Mouse (Mus musculus) frontal cortex, postnatal 25 days (tissue): ENCODE measurements around the gene Zdbf2.
"Not testable (repeated sequence)": the region's sequence is repeated elsewhere in the genome, so short reads cannot be mapped to it uniquely, and the experiment has no call there.

Experiments used
- DNase-seq, 2 experiments: peaks; one replicate each; pipeline ENCODE4 v3.0.0; 2022; ENCODE audit warnings: low spot score in 2 of 2

Gene Zdbf2

GRCm38 (mm10) chr1:63263671-63264070, 9.4 kb upstream of the Zdbf2 start:
- no peak for DNase-seq

DNA sequence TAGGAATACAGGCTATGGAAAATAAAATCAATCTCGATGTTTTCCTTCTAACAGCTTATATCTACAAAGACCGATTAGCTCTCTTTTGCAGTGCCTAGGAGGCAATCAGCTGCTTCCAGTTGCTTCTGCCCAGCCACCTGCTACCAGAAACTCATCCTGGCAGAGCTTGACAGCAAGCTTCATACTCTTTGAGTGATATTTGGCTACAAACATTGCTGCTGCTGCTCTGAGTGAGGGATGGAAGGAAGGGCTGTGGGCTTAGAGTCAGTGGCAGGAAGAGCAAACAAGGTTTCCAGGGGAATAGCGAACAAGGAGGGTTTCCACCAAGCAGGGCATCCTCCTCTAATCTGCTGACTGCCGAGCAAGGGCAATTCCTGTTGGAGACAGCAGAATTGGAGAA, 7.6 kb upstream of the Zdbf2 start:
- no peak for DNase-seq

DNA sequence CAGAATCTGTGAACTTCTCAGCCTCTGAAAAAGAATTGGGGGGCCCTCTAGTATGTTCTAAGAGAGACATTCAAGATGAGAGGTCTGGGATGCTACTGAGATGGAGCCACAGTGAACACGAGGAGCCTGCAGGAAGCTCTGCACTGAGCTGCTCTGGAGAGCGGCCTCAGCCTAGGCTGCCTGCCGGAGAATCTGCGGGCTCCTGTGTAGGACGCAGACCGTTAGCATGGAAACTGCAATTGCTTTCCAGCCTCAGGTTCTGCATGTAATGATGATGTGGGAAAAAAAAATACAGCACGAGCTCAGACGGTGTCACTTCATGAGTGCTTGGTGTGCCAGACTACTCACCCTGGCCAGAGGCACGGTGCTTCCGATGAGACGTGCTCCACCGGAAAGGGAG, 6.9 kb upstream of the Zdbf2 start:
- no peak for DNase-seq

- DNase-seq = no peak
Measured at GRCm38 (mm10) chr1:63266716-63267115, 6.3 kb upstream of the Zdbf2 start.

DNA sequence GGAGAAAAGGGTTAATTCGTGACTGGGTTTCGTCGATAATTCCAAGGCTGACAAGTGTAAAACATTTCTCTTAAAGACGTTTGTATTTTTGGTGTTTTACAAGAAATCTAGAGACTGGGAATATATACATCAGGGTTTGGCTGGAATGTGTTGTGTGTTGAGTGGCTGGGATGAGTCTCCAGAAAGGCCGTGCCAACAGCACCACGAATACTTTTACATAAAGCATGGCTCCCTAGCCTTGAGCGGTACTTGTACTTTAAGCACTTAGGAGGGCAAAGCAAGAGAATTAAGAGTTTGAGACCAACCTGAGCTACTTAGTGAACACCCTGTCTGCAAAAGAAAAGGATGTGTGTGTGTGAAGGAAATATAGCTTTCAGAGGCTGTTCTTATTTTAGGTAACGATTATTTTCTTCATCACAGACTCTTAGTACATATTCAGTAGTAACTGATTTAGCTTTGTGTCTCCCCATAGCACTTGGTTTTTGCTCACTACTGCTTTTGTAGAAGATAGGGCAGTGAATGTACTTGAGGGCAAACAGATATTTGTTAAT, 865 bp upstream of the Zdbf2 start:
- DNase-seq = no peak

DNA sequence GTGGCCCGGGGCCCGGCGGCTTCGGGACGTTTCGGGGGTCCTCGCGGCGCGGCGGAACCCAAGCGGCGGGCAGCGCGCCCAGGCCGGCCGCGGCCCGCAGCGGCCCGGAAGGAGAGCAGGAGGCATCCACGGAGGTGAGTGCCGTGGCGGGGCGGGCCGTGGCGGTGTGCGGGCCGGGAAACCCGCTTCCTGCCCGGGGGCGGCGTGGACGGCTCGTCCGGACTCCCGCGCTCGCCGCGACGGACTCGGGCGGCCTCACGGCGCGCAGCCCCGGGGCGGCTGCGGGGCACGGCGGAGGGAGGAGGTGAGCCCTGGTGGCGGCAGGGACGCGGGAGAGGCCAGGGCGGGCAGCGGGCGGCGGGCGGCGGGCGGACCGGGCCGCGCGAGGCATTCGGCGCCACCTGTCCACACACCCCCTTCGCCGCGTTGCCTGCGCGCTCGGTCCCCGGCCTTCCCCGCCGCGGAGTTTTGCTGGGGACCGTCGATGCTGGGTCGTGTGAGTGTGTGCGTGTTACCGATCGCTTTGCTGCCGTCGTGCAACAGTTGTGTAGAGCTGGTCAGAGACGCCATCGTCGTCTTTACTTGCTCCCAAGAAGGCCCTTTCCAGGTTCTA, 380 bp downstream of the Zdbf2 start:
- no peak for DNase-seq

- no peak for DNase-seq
Measured at GRCm38 (mm10) chr1:63274046-63274730, 1.1 kb downstream of the Zdbf2 start.

GRCm38 (mm10) chr1:63278106-63278505, 5.0 kb downstream of the Zdbf2 start:
- DNase-seq = no peak

- DNase-seq = no peak
Measured at GRCm38 (mm10) chr1:63293965-63294364, 20.9 kb downstream of the Zdbf2 start.

DNA sequence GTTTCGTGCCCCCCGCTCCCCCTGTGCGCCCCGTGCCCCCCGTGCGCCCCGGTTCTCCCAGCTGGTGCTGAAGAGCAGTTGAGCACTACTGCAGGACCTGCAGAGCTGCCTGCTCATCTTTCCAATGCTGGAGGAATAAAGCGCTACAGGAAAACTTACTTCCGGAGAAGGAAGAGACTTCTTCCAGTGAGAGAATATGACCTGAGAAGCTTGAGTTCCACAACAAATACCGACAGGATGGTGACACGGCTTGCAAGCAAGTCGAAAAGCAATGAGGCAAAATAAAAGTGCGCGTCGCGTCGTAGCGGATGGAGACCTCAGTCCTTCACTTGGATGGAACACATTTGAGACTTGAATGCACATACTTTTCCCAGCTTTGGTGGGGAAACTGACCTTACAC, 36.6 kb downstream of the Zdbf2 start:
- DNase-seq = no peak

DNA sequence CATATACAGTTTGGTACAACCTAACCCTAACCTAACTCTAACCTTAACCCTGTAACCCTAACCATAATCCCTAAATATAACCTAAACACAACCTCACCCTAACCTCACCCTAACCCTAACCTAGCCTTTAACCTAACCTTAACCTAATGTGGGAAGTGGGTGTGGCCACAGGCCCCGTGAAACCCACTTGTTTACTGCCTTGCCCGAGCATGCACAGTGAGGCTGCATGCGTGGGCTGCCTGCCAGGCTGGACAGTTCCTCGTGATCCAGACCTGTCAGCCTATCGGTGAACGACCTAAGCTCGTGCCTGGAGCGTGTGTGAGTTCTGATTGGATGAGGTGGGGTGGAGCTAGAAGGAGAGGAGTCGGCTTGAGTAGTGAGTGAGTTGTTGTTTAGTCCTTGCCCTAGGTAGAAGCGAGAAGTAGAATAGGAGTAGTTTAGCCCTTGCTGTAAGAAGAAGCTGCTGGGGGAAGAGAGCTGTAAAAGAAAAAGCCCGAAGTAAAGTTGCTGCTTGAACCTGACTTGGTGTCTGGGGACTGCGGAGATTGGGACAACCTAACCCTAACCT, 50.6 kb downstream of the Zdbf2 start:
- DNase-seq = not testable (repeated sequence)
